Mouse (Mus musculus) lung, embryonic 14.5 days (tissue): ENCODE results near the gene Plk3. TPM values are rescaled to one million over a fixed set of nuclear protein-coding genes. Genes with fewer than 3 reads are reported as not detected.

Experiments used
- ATAC-seq: fragments of 200-750 bp; cut with Nextera tagmentation; 2 replicates; pipeline ENCODE4 v1.8.0; 2017; ENCODE audit warnings: mild to moderate bottlenecking, moderate TSS enrichment, moderate library complexity; ENCODE audit not compliant: insufficient read depth
- DNase-seq: peaks from one replicate; pipeline ENCODE4 v3.0.0-alpha.2; 2015
- H3K27ac ChIP-seq: fragments of 300-500 bp; sonication (generic); 2 replicates; pipeline ENCODE4 v1.5.1; 2014; ENCODE audit warnings: low read depth, mild to moderate bottlenecking, moderate library complexity
- H3K27me3 ChIP-seq: fragments of 300-500 bp; sonication (generic); 2 replicates; pipeline ENCODE4 v1.6.1; 2014; ENCODE audit warnings: low read length, control low read depth; ENCODE audit not compliant: insufficient read depth
- H3K36me3 ChIP-seq: fragments of 300-500 bp; sonication (generic); 2 replicates; pipeline ENCODE4 v1.6.1; 2014; ENCODE audit warnings: control low read depth; ENCODE audit not compliant: insufficient read depth
- H3K4me1 ChIP-seq: fragments of 300-500 bp; sonication (generic); 2 replicates; pipeline ENCODE4 v1.6.1; 2014; ENCODE audit warnings: antibody characterized with exemption, control low read depth; ENCODE audit not compliant: insufficient read depth
- H3K4me2 ChIP-seq: fragments of 300-500 bp; sonication (generic); 2 replicates; pipeline ENCODE4 v1.6.1; 2014; ENCODE audit warnings: mild to moderate bottlenecking
- H3K4me3 ChIP-seq: fragments of 300-500 bp; sonication (generic); 2 replicates; pipeline ENCODE4 v1.5.1; 2014; ENCODE audit warnings: low read depth, low read length
- H3K9ac ChIP-seq: fragments of 300-500 bp; sonication (generic); 2 replicates; pipeline ENCODE4 v1.6.1; 2014
- H3K9me3 ChIP-seq: fragments of 300-500 bp; sonication (generic); 2 replicates; pipeline ENCODE4 v1.6.1; 2016; ENCODE audit warnings: low read depth, low read length, control low read depth
- CTCF ChIP-seq: IDR thresholded peaks from 2 replicates; pipeline ENCODE4 v1.5.1; 2016; ENCODE audit warnings: antibody characterized with exemption, low read depth
- WGBS: fragments of 180-500 bp; shearing (Covaris S2); extraction: QIAGEN DNeasy Blood & Tissue Kit; methylation state at CpG from one replicate; pipeline ENCODE4 v1.1.7; 2014; 5-methylcytosine and 5-hydroxymethylcytosine counted together
- polyA plus RNA-seq: library from polyadenylated mRNA; unstranded; fragments of >200 nt; fragmentation: Nextera tagmentation; extraction: Ambion mirVana; gene quantifications from 2 replicates; pipeline ENCODE4 v1.2.1, GENCODE M21; 2014

Plk3 gene
- polyA plus RNA-seq, 1 experiment from 2014 or later: 5.1 TPM

DNA sequence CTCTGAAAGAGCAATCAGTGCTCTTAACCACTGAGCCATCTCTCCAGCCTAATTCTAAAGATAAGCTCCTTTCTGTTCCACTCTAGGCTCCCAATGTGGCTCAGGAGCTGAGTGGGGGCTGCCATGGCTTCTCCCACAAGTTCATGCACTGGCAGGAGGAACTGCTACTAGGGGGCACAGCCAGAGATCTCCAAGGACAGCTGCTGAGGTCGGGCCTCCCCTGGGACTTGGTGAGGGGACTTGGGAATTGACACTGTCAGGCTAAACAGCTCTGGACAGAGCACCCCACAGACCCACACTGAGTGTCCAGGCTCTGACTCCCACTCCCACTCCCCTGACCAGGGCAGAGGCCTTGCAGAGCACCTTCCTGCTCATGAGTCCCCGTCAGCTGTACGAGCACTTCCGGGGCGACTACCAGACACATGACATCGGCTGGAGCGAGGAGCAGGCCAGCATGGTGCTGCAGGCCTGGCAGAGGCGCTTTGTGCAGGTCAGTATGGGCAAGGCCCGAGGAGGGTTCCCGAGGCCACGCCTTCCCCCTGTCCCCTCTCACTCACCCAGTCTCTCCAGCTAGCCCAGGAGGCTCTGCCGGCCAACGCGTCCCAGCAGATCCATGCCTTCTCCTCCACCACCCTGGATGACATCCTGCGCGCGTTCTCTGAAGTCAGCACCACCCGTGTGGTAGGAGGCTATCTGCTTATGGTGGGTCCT is 25.8 kb downstream of the Plk3 start:
- Histone ChIP-seq H3K4me3 (no peak overlapping the region), H3K9me3 (no peaks in the 10 kb centered on the region), H3K27ac (no peak overlapping the region), H3K27me3 (no peaks in the 10 kb centered on the region), H3K4me2 (no peak overlapping the region), H3K9ac (no peak overlapping the region), H3K4me1 (no peaks in the 10 kb centered on the region), H3K36me3 (peaks cover 78% of the 10 kb centered on the region)
- ATAC-seq (no peak), DNase-seq (no peak)
- TF ChIP-seq CTCF: no peak
- 91% methylated on average over 18 of the region's 18 CpGs for WGBS

- WGBS: 41% methylated on average over 10 of the region's 10 CpGs
- no peaks in the 10 kb centered on the region for H3K9me3 ChIP-seq
- no peak for TF ChIP-seq CTCF
- peaks cover 72% of the 10 kb centered on the region for H3K36me3 ChIP-seq
- DNase-seq (peak; percentile 51), ATAC-seq (peak; percentile 54; the same call in 1 of the 2 replicates)
- H3K27me3 ChIP-seq: no peaks in the 10 kb centered on the region
- H3K4me1 ChIP-seq: no peaks in the 10 kb centered on the region
- no peak overlapping the region for H3K4me2 ChIP-seq
- H3K27ac ChIP-seq: no peak overlapping the region
- no peak overlapping the region for H3K4me3 ChIP-seq
- H3K9ac ChIP-seq: no peak overlapping the region
These were observed 28.6 kb downstream of the Plk3 start for GRCm38 (mm10) chr4:117105127-117105526.

GRCm38 (mm10) chr4:117104672-117105071 is 29.1 kb downstream of the Plk3 start:
- peak; percentile 21; the same call in 1 of the 2 replicates for ATAC-seq
- TF ChIP-seq CTCF: peak; percentile 17; the same call in 1 of the 2 replicates
- 59% methylated on average over 10 of the region's 10 CpGs for WGBS

GRCm38 (mm10) chr4:117101218-117101617 is 32.5 kb downstream of the Plk3 start:
- 0 out of 2 replicates have a peak, but pooled peaks cover 4% of the 10 kb centered on the region for H3K4me1 ChIP-seq
- H3K27ac ChIP-seq: no peak overlapping the region
- H3K36me3 ChIP-seq: peaks cover 37% of the 10 kb centered on the region; the same call in 1 of the 2 replicates
- H3K4me3 ChIP-seq: no peak overlapping the region
- WGBS: 48% methylated on average over 7 of the region's 7 CpGs
- ATAC-seq (no peak), DNase-seq (peak; percentile 77)
- no peaks in the 10 kb centered on the region for H3K27me3 ChIP-seq
- no peaks in the 10 kb centered on the region for H3K9me3 ChIP-seq
- no peak overlapping the region for H3K4me2 ChIP-seq
- peak; percentile 57 for TF ChIP-seq CTCF
- no peak overlapping the region for H3K9ac ChIP-seq

More at GRCm38 (mm10) chr4:117104672-117105071, 29.1 kb downstream of the Plk3 start:
- Histone ChIP-seq H3K27ac (no peak overlapping the region), H3K4me2 (no peak overlapping the region), H3K9me3 (no peaks in the 10 kb centered on the region), H3K9ac (no peak overlapping the region), H3K4me1 (no peaks in the 10 kb centered on the region), H3K27me3 (no peaks in the 10 kb centered on the region), H3K4me3 (no peak overlapping the region), H3K36me3 (peaks cover 71% of the 10 kb centered on the region)
- DNase-seq: peak; percentile 30

DNA sequence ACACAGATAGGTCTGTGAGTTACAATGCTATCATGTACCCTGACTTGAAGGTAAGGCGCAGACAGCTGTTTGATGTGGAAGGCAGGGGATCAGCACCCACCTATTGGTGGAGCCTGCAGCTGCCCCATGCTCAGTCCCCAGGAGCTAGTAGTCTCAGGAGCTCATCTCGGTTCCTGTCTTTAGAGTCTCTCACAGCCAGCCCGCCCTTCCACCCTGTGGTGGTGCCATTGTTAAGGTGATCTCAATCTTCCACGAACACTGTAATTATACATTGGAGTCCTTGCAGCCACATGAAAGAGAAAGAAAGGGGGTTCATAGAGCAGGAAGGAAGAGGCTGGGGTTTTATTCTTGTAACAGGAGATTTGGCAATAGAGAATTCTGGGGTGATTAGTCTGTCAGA is 33.7 kb downstream of the Plk3 start:
- no peak for DNase-seq
- no peak overlapping the region for H3K9ac ChIP-seq
- WGBS: 79% methylated on average over 4 of the region's 4 CpGs
- peaks cover 28% of the 10 kb centered on the region; the same call in 1 of the 2 replicates for H3K36me3 ChIP-seq
- TF ChIP-seq CTCF: no peak
- no peak overlapping the region for H3K4me2 ChIP-seq
- H3K27ac ChIP-seq: no peak overlapping the region
- peaks cover 8% of the 10 kb centered on the region for H3K4me1 ChIP-seq
- H3K27me3 ChIP-seq: no peaks in the 10 kb centered on the region
- H3K9me3 ChIP-seq: no peaks in the 10 kb centered on the region
- no peak for ATAC-seq
- no peak overlapping the region for H3K4me3 ChIP-seq

DNA sequence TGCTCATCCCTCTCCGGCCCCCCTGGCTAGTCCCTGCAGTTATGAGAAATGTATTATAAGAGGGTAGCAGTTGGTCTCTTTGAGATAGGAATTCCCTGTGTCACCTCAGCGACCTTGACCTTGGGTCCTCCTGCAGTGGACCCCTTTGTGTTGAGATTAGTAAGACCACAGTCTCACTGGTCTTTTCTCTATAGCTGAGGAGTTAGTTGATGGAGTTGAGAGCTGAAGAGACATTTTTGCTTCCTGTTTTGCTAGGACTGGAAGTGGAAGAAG is 35.1 kb downstream of the Plk3 start:
- Histone ChIP-seq H3K4me1 (peaks cover 10% of the 10 kb centered on the region), H3K4me3 (no peak overlapping the region), H3K36me3 (peaks cover 25% of the 10 kb centered on the region; the same call in 1 of the 2 replicates), H3K4me2 (peak overlapping the region; percentile 98), H3K27me3 (no peaks in the 10 kb centered on the region), H3K27ac (peak overlapping the region; percentile 83), H3K9me3 (no peaks in the 10 kb centered on the region), H3K9ac (no peak overlapping the region)
- no peak for DNase-seq
- WGBS: 39% methylated on average over 2 of the region's 2 CpGs
- no peak for TF ChIP-seq CTCF
- no peak for ATAC-seq

GRCm38 (mm10) chr4:117097969-117098763 is 35.6 kb downstream of the Plk3 start:
- Histone ChIP-seq H3K4me3 (peak overlapping the region; percentile 67), H3K4me1 (peaks cover 10% of the 10 kb centered on the region)
- 41% methylated on average over 8 of the region's 8 CpGs for WGBS

More at GRCm38 (mm10) chr4:117097969-117098763, 35.6 kb downstream of the Plk3 start:
- ATAC-seq (peak; percentile 91), DNase-seq (peak; percentile 84)
- Histone ChIP-seq H3K9me3 (no peaks in the 10 kb centered on the region), H3K4me2 (peak overlapping the region; percentile 98), H3K36me3 (peaks cover 25% of the 10 kb centered on the region; the same call in 1 of the 2 replicates), H3K27me3 (no peaks in the 10 kb centered on the region), H3K27ac (peak overlapping the region; percentile 83), H3K9ac (no peak overlapping the region)
- TF ChIP-seq CTCF: no peak
